Mouse (Mus musculus) thymus, postnatal 14 days (tissue): ENCODE measurements around the gene Dnajc13.

Experiments
- DNase-seq: peaks from one replicate; pipeline ENCODE4 v3.0.0; 2021

Gene Dnajc13

DNA sequence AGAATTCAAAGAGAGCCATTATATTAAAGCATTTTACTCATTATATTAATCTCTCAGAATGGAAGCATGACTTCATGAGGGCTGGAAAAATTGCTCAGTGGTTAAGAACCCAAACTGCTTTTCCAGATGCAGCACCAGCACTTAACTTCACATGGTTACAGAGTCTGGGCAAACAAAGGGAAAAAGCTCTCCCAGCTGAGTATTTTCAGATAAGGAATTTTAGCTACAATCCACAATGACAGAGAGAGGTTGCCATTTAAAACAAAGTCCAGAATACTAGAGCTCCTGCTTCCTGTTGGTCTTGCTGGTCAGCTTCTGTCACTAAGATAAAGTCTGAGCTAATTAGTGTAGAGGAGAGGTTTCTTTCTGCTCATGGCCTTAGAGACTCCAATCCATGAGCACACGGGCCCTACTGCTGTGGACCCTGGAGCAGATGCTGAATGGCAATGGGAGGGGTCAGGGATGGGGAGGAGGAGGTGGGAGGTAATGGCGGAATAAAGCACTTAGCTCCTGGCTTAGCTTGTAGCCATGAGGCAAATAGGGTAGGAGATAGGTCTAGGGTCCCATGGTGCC, 154.1 kb downstream of the Dnajc13 start:
- DNase-seq, result no peak

DNA sequence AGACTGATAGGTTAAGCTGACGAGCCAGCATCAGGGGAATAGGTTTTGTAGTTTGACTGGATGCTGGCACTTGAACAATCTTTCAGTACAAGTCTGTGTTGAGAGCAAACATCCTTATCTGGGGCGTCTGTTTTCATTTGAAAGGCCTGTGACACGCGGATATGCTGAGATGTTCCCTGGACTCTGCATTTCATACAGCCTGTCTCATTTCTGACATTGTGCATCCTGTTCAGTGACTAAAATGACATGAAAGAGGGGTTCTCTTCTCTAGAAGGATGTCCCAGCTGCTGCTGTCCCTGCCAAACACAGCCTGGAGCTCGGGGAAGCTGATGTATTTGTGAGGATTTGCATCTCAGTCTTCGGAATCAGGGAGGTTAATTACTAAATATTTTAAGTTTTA, 155.2 kb downstream of the Dnajc13 start:
- DNase-seq, result no peak

DNA sequence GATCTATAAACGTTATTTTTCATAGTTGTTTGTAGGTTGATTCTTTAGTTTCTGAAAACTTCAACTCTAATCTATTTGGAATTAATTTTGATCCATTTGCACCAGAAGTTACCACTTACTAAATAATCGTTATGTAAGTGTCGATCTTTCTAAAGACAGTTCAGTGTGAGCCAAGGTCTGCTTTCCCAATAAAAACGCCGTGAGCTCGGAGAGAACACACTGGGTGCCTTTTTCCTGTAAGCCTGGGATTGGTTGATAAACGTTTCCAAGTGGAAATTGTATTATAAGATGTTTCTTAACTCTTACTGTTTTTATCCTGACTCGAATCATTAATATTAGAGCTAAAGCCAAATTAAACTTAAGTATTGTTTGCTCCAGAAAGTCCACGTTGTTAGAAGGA, 155.8 kb downstream of the Dnajc13 start:
- no peak for DNase-seq

DNA sequence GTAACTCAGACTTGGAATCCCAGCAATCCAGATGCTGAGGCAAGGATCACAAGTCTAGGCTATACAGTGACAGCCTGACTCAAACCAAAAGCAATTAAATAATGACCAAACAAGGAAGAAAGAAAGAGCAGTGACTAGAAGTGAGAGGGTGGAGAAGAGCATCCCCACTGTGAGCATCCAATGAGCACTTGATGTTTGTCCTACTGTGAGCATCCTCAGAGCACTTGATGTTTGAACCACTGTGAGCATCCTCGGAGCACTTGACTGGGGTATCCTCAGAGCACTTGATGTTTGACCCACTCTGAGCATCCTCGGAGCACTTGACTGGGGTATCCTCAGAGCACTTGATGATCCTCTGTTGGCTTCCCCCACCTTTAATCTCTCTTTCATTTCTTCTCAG, 157.7 kb downstream of the Dnajc13 start:
- DNase-seq, result no peak

DNA sequence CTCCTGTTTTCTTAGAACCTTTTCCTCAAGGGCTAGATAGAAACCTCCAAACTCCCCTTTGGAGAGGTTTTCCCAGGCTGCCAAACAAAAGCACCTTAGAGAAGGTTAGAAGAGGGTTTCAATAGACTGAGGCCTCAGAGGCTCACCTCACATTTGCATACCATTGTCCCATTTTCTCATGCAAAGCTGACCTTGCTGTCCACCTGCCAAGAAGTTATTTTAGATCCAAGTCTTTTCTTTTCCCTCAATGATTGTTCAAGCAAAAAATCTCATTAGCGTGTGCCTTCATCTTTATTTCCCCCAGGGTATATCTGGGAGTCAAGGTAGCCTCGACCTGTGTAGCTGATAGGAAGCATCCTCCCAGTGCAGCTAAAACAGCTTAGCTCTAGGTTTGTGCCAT, 159.8 kb downstream of the Dnajc13 start:
- DNase-seq, result no peak

DNA sequence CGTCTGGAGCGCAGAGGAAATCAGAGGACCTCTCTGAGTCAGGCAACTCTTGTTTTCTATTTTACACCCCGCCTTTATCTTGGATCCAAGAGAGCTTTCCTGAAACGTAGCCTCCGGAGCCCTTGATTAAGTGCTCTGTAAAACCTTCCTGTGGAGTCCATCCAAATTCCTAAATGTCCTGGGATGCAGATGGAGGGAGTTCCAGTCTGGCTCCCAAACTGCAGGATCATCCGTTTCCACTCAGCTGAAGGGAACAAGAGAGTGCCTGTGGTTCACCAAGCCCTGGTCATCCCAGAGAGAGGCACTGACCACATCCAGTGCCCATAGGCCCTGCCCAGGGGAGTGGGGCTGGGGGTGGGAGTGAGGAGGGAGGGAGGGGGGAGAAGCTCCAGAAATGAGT, 160.4 kb downstream of the Dnajc13 start:
- no peak for DNase-seq

DNA sequence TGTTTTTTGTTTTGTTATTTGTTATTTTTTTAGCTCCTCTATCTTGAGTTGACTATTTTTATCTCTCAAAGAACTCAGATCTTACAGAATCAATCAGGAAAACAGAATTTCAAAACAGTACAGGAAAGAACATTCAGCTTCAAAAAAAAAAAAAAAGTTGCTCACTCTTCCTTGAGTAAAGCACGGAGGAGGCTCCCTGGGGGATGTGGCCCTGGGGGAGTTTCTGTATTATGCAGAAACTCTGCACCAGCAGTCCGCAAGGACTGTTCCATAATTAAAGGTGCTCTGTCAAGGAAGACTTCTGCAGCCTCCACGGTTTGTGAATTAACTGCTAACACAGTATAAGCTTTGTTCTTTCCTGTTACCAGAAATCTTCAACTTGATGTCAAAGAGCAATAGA, 161.3 kb downstream of the Dnajc13 start:
- DNase-seq, result no peak
